Mouse (Mus musculus): ENCODE data around the gene Chrd. TPM values are rescaled to one million over a fixed set of nuclear protein-coding genes. Genes with fewer than 3 reads are reported as not detected.
A peak's percentile ranks its signal among the peaks of the same experiment; 100 is the strongest.

Gene Chrd
- 3.7 and 9.6 TPM in 2 replicates for total RNA-seq (2012; rRNA removed)

DNA sequence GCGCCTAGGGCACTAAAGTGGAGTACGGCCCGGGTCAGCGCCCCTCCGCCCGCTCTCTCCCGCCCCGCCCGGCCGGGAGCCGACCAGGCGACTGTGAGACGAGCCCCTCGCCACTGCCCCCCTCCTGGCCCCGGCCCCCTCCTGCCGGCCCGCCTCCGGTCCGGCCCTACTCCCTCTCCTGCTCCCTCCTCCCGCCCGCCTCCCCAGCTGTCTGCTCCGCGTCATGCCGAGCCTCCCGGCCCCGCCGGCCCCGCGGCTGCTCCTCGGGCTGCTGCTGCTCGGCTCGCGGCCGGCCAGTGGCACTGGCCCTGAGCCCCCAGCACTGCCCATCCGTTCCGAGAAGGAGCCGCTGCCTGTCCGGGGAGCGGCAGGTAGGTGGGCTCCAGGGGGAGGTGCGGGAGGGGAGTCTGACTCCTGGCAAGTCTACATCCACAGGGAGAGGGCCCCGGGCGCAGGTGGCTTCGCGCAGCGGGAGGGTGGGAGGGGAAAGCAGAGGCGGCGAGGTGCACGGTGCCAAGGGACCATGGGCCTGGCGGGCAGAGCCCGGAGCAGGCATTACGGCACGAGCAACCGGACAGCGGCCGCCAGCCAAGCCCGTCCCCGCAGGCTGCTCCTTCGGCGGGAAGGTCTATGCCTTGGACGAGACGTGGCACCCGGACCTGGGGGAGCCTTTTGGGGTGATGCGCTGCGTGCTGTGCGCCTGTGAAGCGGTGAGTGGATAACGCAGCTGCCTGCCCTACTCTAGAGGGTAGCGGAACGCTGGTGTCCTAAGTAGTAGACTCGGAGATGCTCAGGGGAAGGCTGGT, at the start of gene Chrd:
TSS of gene Chrd (plus strand) at position 203 of the 806 bp plus-strand sequence.
- peak within 1 kb of the TSS; percentile 58 for H3K9ac ChIP-seq (ENCODE audit: insufficient read depth, low read depth, low read length, poor library complexity, severe bottlenecking)
- no peak within 1 kb of the TSS for H3K27ac ChIP-seq (ENCODE audit: insufficient read depth, low read depth, low read length, poor library complexity, severe bottlenecking)
- peak within 1 kb of the TSS; percentile 85 to 87 for H3K4me3 ChIP-seq (ENCODE audit: insufficient read depth in 1 of 2, low read depth in 1 of 2, low read length in 2 of 2, poor library complexity in 1 of 2, severe bottlenecking in 1 of 2)
- H3K36me3 ChIP-seq (ENCODE audit: control insufficient read depth, insufficient read depth, low read length, poor library complexity, severe bottlenecking): no peaks in the 10 kb centered on the region; the same call in 1 of the 2 replicates
- TF ChIP-seq MAFK (IDR thresholded peaks at IDR 0.05; ENCODE audit: insufficient read depth, low read depth, low read length): no peak
- DNase-seq (ENCODE audit: low read depth, low spot score): no peak
- peaks cover 5 to 16% of the 10 kb centered on the region in 2 experiments; a peak in 2 of 4 replicates for H3K4me1 ChIP-seq (ENCODE audit: control insufficient read depth in 2 of 2, insufficient read depth in 2 of 2, low read length in 2 of 2, poor library complexity in 1 of 2)
- in situ Hi-C loops (cut with MboI; ENCODE audit: low sequenced_read_pairs in 2 of 2, unreplicated experiment in 2 of 2): no loop called here
- no peaks in the 10 kb centered on the region for H3K9me3 ChIP-seq (ENCODE audit: control insufficient read depth, insufficient read depth, low read depth, low read length)

DNA sequence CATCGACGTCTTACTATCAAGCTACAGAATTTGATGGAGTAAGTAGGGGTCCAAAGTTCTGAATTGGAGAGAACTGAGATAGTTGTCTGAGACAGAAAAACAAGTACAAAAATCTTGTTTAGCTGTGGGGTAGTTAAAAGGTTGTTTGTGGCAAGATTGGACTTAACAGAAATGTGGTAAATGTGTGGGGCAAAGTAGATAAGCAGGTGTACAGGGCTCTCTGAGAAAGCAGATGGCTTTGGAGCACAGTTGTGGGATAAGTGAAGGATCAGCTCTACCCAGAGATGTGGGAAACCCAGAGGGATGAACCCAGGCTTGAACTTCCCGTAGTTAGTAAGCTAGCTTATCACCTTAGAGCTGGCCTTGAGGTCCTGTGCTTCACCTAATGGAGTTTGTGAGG, 42.2 kb upstream of the Chrd start:
- DNase-seq (ENCODE audit: low read depth, low spot score): no peak
- in situ Hi-C loops (cut with MboI; ENCODE audit: low sequenced_read_pairs in 2 of 2, unreplicated experiment in 2 of 2): no loop called here
- Histone ChIP-seq H3K9me3 (ENCODE audit: control insufficient read depth, insufficient read depth, low read depth, low read length) (no peaks in the 10 kb centered on the region), H3K36me3 (ENCODE audit: control insufficient read depth, insufficient read depth, low read length, poor library complexity, severe bottlenecking) (peaks cover 51% of the 10 kb centered on the region), H3K4me1 (ENCODE audit: control insufficient read depth in 2 of 2, insufficient read depth in 2 of 2, low read length in 2 of 2, poor library complexity in 1 of 2) (peaks cover 1 to 17% of the 10 kb centered on the region in 2 experiments; a peak in 3 of 4 replicates), H3K9ac (ENCODE audit: insufficient read depth, low read depth, low read length, poor library complexity, severe bottlenecking) (no peak overlapping the region), H3K27ac (ENCODE audit: insufficient read depth, low read depth, low read length, poor library complexity, severe bottlenecking) (no peak overlapping the region), H3K4me3 (ENCODE audit: insufficient read depth in 1 of 2, low read depth in 1 of 2, low read length in 2 of 2, poor library complexity in 1 of 2, severe bottlenecking in 1 of 2) (no peak overlapping the region)
- TF ChIP-seq ZC3H11A (IDR thresholded peaks at IDR 0.05; ENCODE audit: borderline replicate concordance, low read depth, low read length) (no peak), HCFC1 (IDR thresholded peaks at IDR 0.05; ENCODE audit: borderline replicate concordance, insufficient read depth, low read length) (no peak), CHD2 (IDR thresholded peaks at IDR 0.05; ENCODE audit: low read depth, low read length) (no peak), MAFK (IDR thresholded peaks at IDR 0.05; ENCODE audit: insufficient read depth, low read depth, low read length) (no peak), ZNF384 (IDR thresholded peaks at IDR 0.05; ENCODE audit: low read depth, low read length) (no peak)

DNA sequence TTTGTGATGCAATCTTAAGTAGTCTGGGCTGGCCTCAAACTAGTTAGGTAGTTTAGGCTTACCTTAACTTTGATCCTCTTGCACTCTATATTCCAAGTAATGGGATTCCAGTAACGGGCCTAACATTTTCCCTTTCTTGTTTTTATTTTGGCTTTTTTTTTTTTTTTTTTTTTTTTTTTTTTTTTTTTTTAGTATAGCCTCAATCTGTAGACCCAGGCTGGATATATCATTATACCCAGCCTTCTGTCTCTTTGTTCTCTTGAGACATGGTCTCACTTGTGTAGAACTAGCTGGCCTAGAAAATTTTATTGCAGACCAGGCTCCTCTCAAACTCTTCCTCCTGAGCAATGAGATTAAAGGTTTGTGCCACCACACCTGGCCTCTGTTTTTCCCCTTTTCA, 41.3 kb upstream of the Chrd start:
- peaks cover 1 to 20% of the 10 kb centered on the region in 2 experiments; a peak in 3 of 4 replicates for H3K4me1 ChIP-seq (ENCODE audit: control insufficient read depth in 2 of 2, insufficient read depth in 2 of 2, low read length in 2 of 2, poor library complexity in 1 of 2)
- H3K27ac ChIP-seq (ENCODE audit: insufficient read depth, low read depth, low read length, poor library complexity, severe bottlenecking): no peak overlapping the region; the same call in 1 of the 2 replicates
- no peak for DNase-seq (ENCODE audit: low read depth, low spot score)
- peak; percentile 75; the same call in 1 of the 2 replicates for TF ChIP-seq ZNF384 (IDR thresholded peaks at IDR 0.05; ENCODE audit: low read depth, low read length)
- no peak for TF ChIP-seq HCFC1 (IDR thresholded peaks at IDR 0.05; ENCODE audit: borderline replicate concordance, insufficient read depth, low read length)
- no peak overlapping the region for H3K9ac ChIP-seq (ENCODE audit: insufficient read depth, low read depth, low read length, poor library complexity, severe bottlenecking)
- in situ Hi-C loops (cut with MboI; ENCODE audit: low sequenced_read_pairs in 2 of 2, unreplicated experiment in 2 of 2): no loop called here
- peaks cover 42% of the 10 kb centered on the region for H3K36me3 ChIP-seq (ENCODE audit: control insufficient read depth, insufficient read depth, low read length, poor library complexity, severe bottlenecking)
- H3K4me3 ChIP-seq (ENCODE audit: insufficient read depth in 1 of 2, low read depth in 1 of 2, low read length in 2 of 2, poor library complexity in 1 of 2, severe bottlenecking in 1 of 2): no peak overlapping the region
- H3K9me3 ChIP-seq (ENCODE audit: control insufficient read depth, insufficient read depth, low read depth, low read length): no peaks in the 10 kb centered on the region

DNA sequence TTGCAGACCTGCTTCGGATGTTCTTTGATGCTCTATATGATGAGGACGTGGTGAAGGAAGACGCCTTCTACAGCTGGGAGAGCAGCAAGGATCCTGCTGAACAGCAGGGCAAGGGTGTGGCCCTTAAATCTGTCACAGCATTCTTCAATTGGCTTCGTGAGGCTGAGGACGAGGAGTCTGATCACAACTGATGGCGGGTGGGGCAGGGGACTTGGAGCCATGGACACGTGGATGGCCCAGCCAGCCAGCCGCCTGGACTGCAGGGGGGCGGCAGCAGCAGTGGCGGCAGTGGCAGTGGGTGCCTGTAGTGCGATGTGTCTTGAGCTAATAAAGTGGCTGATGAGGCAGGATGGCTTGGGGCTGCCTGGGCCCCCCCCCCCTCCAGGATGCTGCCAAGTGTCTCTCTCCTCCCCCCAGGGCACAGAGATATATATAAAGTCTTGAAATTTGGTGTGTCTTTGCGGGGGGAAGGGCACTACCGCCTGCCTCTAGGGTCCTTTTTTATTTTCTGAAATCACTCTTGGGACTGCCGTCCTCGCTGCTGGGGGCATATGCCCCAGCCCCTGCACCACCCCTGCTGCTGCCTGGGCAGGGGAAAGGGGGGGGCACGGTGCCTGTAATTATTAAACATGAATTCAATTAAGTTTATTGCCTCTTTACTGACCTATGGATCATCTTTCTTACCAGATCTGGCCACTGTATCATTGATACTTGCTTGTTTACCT, 40.5 kb upstream of the Chrd start:
- H3K9me3 ChIP-seq (ENCODE audit: control insufficient read depth, insufficient read depth, low read depth, low read length): no peaks in the 10 kb centered on the region
- peaks cover 1 to 20% of the 10 kb centered on the region in 2 experiments; a peak in 3 of 4 replicates for H3K4me1 ChIP-seq (ENCODE audit: control insufficient read depth in 2 of 2, insufficient read depth in 2 of 2, low read length in 2 of 2, poor library complexity in 1 of 2)
- peaks cover 35% of the 10 kb centered on the region for H3K36me3 ChIP-seq (ENCODE audit: control insufficient read depth, insufficient read depth, low read length, poor library complexity, severe bottlenecking)
- no peak overlapping the region for H3K9ac ChIP-seq (ENCODE audit: insufficient read depth, low read depth, low read length, poor library complexity, severe bottlenecking)
- 0 out of 4 replicates have a peak overlapping the region, but pooled peaks of 1 of the 2 experiments have one; percentile 74 for H3K4me3 ChIP-seq (ENCODE audit: insufficient read depth in 1 of 2, low read depth in 1 of 2, low read length in 2 of 2, poor library complexity in 1 of 2, severe bottlenecking in 1 of 2)
- no peak for TF ChIP-seq MAFK (IDR thresholded peaks at IDR 0.05; ENCODE audit: insufficient read depth, low read depth, low read length)
- TF ChIP-seq ZNF384 (IDR thresholded peaks at IDR 0.05; ENCODE audit: low read depth, low read length): no peak
- no peak for TF ChIP-seq CHD2 (IDR thresholded peaks at IDR 0.05; ENCODE audit: low read depth, low read length)
- TF ChIP-seq ZC3H11A (IDR thresholded peaks at IDR 0.05; ENCODE audit: borderline replicate concordance, low read depth, low read length): no peak
- no peak for TF ChIP-seq HCFC1 (IDR thresholded peaks at IDR 0.05; ENCODE audit: borderline replicate concordance, insufficient read depth, low read length)
- no peak for DNase-seq (ENCODE audit: low read depth, low spot score)
- in situ Hi-C loops (cut with MboI; ENCODE audit: low sequenced_read_pairs in 2 of 2, unreplicated experiment in 2 of 2): no loop called here
- H3K27ac ChIP-seq (ENCODE audit: insufficient read depth, low read depth, low read length, poor library complexity, severe bottlenecking): no peak overlapping the region

All from ES-E14 (cell line).